Mouse (Mus musculus): Measurements from ENCODE around the gene Ccng1. TPM values are rescaled to one million over a fixed set of nuclear protein-coding genes. Genes with fewer than 3 reads are reported as not detected.
"Not testable (repeated sequence)": the region's sequence is repeated elsewhere in the genome, so short reads cannot be mapped to it uniquely, and the experiment has no call there.

Gene Ccng1
- total RNA-seq, 2 experiments from 2014 or later: 67.3 to 72.7 TPM

- TF ChIP-seq CTCF (IDR thresholded peaks at IDR 0.05): no peak
- Histone ChIP-seq H3K4me3 (no peak overlapping the region), H3K27ac (no peak overlapping the region)
- no peak for DNase-seq (ENCODE audit: extremely low spot score in 1 of 2, low spot score in 2 of 2)
- intact Hi-C loops (cut with DNase I): no loop called here
Observed at GRCm38 (mm10) chr11:40718324-40718723, 36.8 kb downstream of the Ccng1 start.

GRCm38 (mm10) chr11:40715524-40715923 lies 39.6 kb downstream of the Ccng1 start:
- H3K4me3 ChIP-seq: no peak overlapping the region
- no peak for DNase-seq (ENCODE audit: extremely low spot score in 1 of 2, low spot score in 2 of 2)
- peak; percentile 27 for TF ChIP-seq CTCF (IDR thresholded peaks at IDR 0.05)
- H3K27ac ChIP-seq: peak overlapping the region; percentile 19; the same call in 1 of the 2 replicates
- intact Hi-C loops (cut with DNase I): no loop called here

GRCm38 (mm10) chr11:40713858-40714257 lies 41.3 kb downstream of the Ccng1 start:
- TF ChIP-seq CTCF (IDR thresholded peaks at IDR 0.05): no peak
- intact Hi-C loops (cut with DNase I): no loop called here
- Histone ChIP-seq H3K27ac (no peak overlapping the region), H3K4me3 (no peak overlapping the region)
- no peak for DNase-seq (ENCODE audit: extremely low spot score in 1 of 2, low spot score in 2 of 2)

GRCm38 (mm10) chr11:40709899-40710298 lies 45.2 kb downstream of the Ccng1 start:
- H3K27ac ChIP-seq; H3K4me3 ChIP-seq; intact Hi-C loops (cut with DNase I); DNase-seq (ENCODE audit: extremely low spot score in 1 of 2, low spot score in 2 of 2): not testable (repeated sequence)

Other genes with a start within 250 kb of the Ccng1 start
- 100 to 1,000 TPM; 145 to 160 TPM for gene Mat2b, start 60.1 kb downstream of the Ccng1 start, total RNA-seq (2021)
- gene Hmmr, start 21.9 kb downstream of the Ccng1 start, total RNA-seq (2021): under 1 TPM; 0.33 to 0.50 TPM
- 10 to 100 TPM; 20.1 to 20.3 TPM for gene Nudcd2, start 21.6 kb downstream of the Ccng1 start, total RNA-seq (2021)